Mouse (Mus musculus): ENCODE data around the gene Gmeb2.

Gene Gmeb2

DNA sequence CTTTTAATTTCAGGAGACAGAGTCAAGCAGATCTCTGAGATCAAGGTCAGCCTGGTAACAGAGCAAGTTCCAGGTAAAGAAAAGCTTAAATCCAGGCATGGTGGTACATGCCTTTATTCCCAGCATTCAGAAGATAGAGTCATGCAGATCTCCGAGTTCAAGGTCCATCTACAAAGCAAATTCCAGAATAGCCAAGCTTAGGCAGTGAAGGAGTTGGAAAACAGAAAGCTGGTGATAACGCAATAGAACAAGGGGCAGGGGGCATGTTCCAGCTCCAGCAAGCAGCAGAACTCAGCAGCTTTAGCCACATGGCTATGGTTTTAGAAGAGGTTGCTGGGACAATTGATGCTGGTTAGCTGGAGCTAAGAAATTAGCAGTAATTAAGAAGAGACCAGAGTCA lies 62.8 kb downstream of the Gmeb2 start:
- no peak for DNase-seq (ENCODE audit: low read depth, low spot score)
- H3K36me3 ChIP-seq (ENCODE audit: control insufficient read depth, insufficient read depth, low read length, poor library complexity, severe bottlenecking), result peaks cover 16% of the 10 kb centered on the region
- H3K27me3 ChIP-seq (ENCODE audit: control insufficient read depth, insufficient read depth, low read length, poor library complexity, severe bottlenecking), result no peaks in the 10 kb centered on the region

- no peak for DNase-seq (ENCODE audit: low read depth, low spot score)
- H3K36me3 ChIP-seq (ENCODE audit: control insufficient read depth, insufficient read depth, low read length, poor library complexity, severe bottlenecking), result no peaks in the 10 kb centered on the region
- no peaks in the 10 kb centered on the region for H3K27me3 ChIP-seq (ENCODE audit: control insufficient read depth, insufficient read depth, low read length, poor library complexity, severe bottlenecking)
Observed at GRCm38 (mm10) chr2:181220361-181220760, 67.5 kb downstream of the Gmeb2 start.

- peak; percentile 96 for DNase-seq (ENCODE audit: low read depth, low spot score)
- no peaks in the 10 kb centered on the region for H3K36me3 ChIP-seq (ENCODE audit: control insufficient read depth, insufficient read depth, low read length, poor library complexity, severe bottlenecking)
- no peaks in the 10 kb centered on the region for H3K27me3 ChIP-seq (ENCODE audit: control insufficient read depth, insufficient read depth, low read length, poor library complexity, severe bottlenecking)
Observed at GRCm38 (mm10) chr2:181219538-181220216, 68.2 kb downstream of the Gmeb2 start, which contains the start of gene Fndc11. Gene Fndc11, plus strand, starts transcription at chr2:181220013.

DNA sequence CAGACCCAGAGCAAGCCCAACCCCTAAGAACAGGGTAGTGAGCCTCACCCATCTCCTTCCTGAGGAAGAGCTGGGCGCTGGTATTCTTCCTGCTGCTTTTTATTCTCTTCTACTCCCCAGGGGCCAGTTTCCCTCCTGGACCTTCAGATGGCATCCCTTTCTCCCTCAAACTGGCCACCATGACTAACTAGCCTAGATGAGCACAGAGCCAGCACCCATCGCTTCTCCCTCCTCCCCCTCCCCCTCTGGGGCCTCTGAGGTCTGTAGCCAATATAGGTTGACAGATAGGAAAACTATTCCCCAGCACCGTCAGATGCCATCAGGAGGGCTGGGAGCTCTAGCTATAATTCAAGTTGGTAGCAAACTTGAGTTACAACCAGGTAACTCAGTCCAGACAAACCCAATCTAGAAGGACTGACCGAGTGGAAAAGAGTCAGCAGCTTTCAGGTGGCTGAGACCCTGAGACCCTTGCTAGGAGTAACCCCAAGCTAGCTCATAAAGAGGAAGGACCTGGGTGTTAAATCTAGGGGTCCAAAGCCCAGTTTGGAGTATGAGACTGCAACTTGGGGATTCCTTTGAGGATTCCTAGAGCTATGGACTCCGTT lies 68.9 kb downstream of the Gmeb2 start:
- Histone ChIP-seq H3K36me3 (ENCODE audit: control insufficient read depth, insufficient read depth, low read length, poor library complexity, severe bottlenecking) (no peaks in the 10 kb centered on the region), H3K27me3 (ENCODE audit: control insufficient read depth, insufficient read depth, low read length, poor library complexity, severe bottlenecking) (no peaks in the 10 kb centered on the region)
- no peak for DNase-seq (ENCODE audit: low read depth, low spot score)

DNA sequence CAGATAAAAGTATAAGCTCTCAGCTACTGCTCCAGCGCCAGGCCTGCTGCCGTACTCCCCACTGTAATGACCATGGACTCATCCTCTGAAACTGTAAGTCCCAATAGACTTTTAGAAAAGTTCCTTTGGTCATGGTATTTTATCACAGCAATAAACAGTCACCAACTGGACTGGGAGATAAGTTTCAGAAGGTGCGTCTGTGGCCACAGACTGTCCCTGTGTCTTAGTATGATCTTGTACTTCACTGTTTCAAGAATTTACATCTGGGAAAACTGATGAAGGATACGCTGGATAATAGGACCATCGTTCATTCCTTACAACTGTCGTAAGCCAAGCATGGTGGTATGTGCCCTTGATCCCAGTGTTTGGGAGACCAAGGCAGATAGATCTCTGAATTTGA lies 71.8 kb downstream of the Gmeb2 start:
- no peak for DNase-seq (ENCODE audit: low read depth, low spot score)
- no peaks in the 10 kb centered on the region for H3K36me3 ChIP-seq (ENCODE audit: control insufficient read depth, insufficient read depth, low read length, poor library complexity, severe bottlenecking)
- no peaks in the 10 kb centered on the region for H3K27me3 ChIP-seq (ENCODE audit: control insufficient read depth, insufficient read depth, low read length, poor library complexity, severe bottlenecking)

GRCm38 (mm10) chr2:181213021-181213445 lies 74.8 kb downstream of the Gmeb2 start, which contains the start of gene Srms:
Gene Srms, minus strand, starts transcription at chr2:181213185.
- Histone ChIP-seq H3K27me3 (ENCODE audit: control insufficient read depth, insufficient read depth, low read length, poor library complexity, severe bottlenecking) (no peaks in the 10 kb centered on the region), H3K36me3 (ENCODE audit: control insufficient read depth, insufficient read depth, low read length, poor library complexity, severe bottlenecking) (no peaks in the 10 kb centered on the region)
- peak; percentile 49 for DNase-seq (ENCODE audit: low read depth, low spot score)

- peak; percentile 43 for DNase-seq (ENCODE audit: low read depth, low spot score)
- no peaks in the 10 kb centered on the region for H3K36me3 ChIP-seq (ENCODE audit: control insufficient read depth, insufficient read depth, low read length, poor library complexity, severe bottlenecking)
- no peaks in the 10 kb centered on the region for H3K27me3 ChIP-seq (ENCODE audit: control insufficient read depth, insufficient read depth, low read length, poor library complexity, severe bottlenecking)
Observed at GRCm38 (mm10) chr2:181212389-181213020, 75.3 kb downstream of the Gmeb2 start.

GRCm38 (mm10) chr2:181206118-181206517 lies 81.7 kb downstream of the Gmeb2 start:
- DNase-seq (ENCODE audit: low read depth, low spot score), result no peak
- no peaks in the 10 kb centered on the region for H3K36me3 ChIP-seq (ENCODE audit: control insufficient read depth, insufficient read depth, low read length, poor library complexity, severe bottlenecking)
- no peaks in the 10 kb centered on the region for H3K27me3 ChIP-seq (ENCODE audit: control insufficient read depth, insufficient read depth, low read length, poor library complexity, severe bottlenecking)

GRCm38 (mm10) chr2:181205678-181206077 lies 82.2 kb downstream of the Gmeb2 start:
- no peaks in the 10 kb centered on the region for H3K27me3 ChIP-seq (ENCODE audit: control insufficient read depth, insufficient read depth, low read length, poor library complexity, severe bottlenecking)
- no peak for DNase-seq (ENCODE audit: low read depth, low spot score)
- no peaks in the 10 kb centered on the region for H3K36me3 ChIP-seq (ENCODE audit: control insufficient read depth, insufficient read depth, low read length, poor library complexity, severe bottlenecking)

DNA sequence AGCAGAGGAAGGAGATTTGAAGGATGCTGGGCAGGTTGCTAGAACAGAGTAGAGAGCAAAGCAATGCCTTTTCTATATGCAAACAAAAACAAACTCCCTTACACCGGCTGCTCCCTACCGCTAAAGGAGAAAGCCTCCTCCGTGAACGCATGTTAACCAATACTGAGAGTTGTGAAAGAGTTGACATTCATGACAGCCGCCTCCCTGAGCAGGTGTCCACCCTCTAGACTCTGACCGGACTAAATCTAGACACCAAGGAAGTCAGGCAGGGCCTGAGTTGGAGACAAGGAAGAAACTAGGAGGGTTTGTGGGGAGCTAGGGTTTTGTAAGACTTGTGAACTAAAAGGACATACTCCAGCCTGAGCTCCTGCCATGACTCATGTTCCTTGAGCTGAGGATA lies 84.9 kb downstream of the Gmeb2 start:
- no peak for DNase-seq (ENCODE audit: low read depth, low spot score)
- no peaks in the 10 kb centered on the region for H3K36me3 ChIP-seq (ENCODE audit: control insufficient read depth, insufficient read depth, low read length, poor library complexity, severe bottlenecking)
- H3K27me3 ChIP-seq (ENCODE audit: control insufficient read depth, insufficient read depth, low read length, poor library complexity, severe bottlenecking), result no peaks in the 10 kb centered on the region

- Histone ChIP-seq H3K36me3 (ENCODE audit: control insufficient read depth, insufficient read depth, low read length, poor library complexity, severe bottlenecking) (no peaks in the 10 kb centered on the region), H3K27me3 (ENCODE audit: control insufficient read depth, insufficient read depth, low read length, poor library complexity, severe bottlenecking) (no peaks in the 10 kb centered on the region)
- no peak for DNase-seq (ENCODE audit: low read depth, low spot score)
Observed at GRCm38 (mm10) chr2:181202422-181202821, 85.4 kb downstream of the Gmeb2 start, which contains the start of gene Ptk6. Gene Ptk6, minus strand, starts transcription at chr2:181202789.

GRCm38 (mm10) chr2:181201606-181202005 lies 86.2 kb downstream of the Gmeb2 start:
- Histone ChIP-seq H3K27me3 (ENCODE audit: control insufficient read depth, insufficient read depth, low read length, poor library complexity, severe bottlenecking) (no peaks in the 10 kb centered on the region), H3K36me3 (ENCODE audit: control insufficient read depth, insufficient read depth, low read length, poor library complexity, severe bottlenecking) (no peaks in the 10 kb centered on the region)
- no peak for DNase-seq (ENCODE audit: low read depth, low spot score)

Data from splenic B cell, adult 2 months (primary cell).